ENCODE assay signal across 8 mouse cellular contexts in the genomic region with DNA sequence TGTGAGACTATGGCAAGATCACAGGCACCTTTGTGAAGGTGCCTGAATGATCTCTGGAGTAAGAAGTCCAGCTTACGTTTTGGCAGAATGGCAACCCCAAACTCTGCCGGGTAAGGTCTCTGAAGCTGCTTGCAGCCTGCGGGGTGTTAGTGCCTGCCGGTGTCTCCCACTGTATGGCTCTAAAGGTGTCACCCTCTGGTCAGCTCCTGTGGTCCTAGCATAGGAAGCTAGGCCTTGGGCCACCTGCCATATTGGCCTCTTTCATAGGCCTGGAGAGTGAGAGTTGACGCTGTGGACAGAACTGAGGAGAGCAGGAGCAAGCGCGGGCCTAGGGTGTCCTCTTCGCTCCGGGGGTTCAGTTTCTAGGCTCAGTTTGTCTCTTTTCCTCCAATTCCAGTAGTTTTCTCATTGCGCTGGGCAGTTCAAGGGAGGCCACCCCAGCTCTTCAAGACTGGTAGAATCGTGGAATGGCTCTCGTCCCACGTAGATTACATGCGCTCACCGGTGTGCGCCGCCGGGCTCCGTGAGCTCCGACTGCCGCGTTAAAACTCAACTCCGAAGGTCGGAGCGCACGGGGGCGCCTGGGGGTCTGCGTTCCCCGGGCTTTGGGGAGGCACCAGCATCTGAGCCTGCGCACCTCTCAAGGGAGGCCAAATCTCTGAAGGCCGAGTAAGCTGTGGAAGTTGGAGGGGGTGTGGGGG. TPM values are rescaled to one million over a fixed set of nuclear protein-coding genes. Genes with fewer than 3 reads are reported as not detected.
DNase-seq lines count a peak whose midpoint lies in the region; ATAC-seq lines count a peak whose summit lies in the region.

No protein-coding gene starts in this region.

- peak overlapping the region; percentile 99 for H3K27ac ChIP-seq in hindbrain, embryonic 13.5 days
- H3K27ac ChIP-seq in limb, embryonic 15.5 days = peak overlapping the region; percentile 99
- H3K27ac ChIP-seq in neural tube, embryonic 11.5 days (ENCODE audit: low read depth, low read length) = peak overlapping the region; percentile 93

- peak overlapping the region; percentile 86 for H3K4me3 ChIP-seq in hindbrain, embryonic 13.5 days
- peak overlapping the region; percentile 83 for H3K4me3 ChIP-seq in limb, embryonic 15.5 days
- peak overlapping the region; percentile 88 for H3K4me3 ChIP-seq in neural tube, embryonic 11.5 days (ENCODE audit: low read depth, low read length)

- H3K9ac ChIP-seq in hindbrain, embryonic 13.5 days = peak overlapping the region; percentile 74
- H3K9ac ChIP-seq in limb, embryonic 15.5 days = peak overlapping the region; percentile 50
- H3K9ac ChIP-seq in neural tube, embryonic 11.5 days (ENCODE audit: low read length) = peak overlapping the region; percentile 76

- no peaks in the 10 kb centered on the region for H3K9me3 ChIP-seq in hindbrain, embryonic 13.5 days
- no peaks in the 10 kb centered on the region for H3K9me3 ChIP-seq in limb, embryonic 15.5 days
- H3K9me3 ChIP-seq in neural tube, embryonic 11.5 days (ENCODE audit: control insufficient read depth, low read length) = no peaks in the 10 kb centered on the region

- ATAC-seq in hindbrain, embryonic 13.5 days (ENCODE audit: low FRiP score) = no peak
- no peak for ATAC-seq in limb, embryonic 15.5 days (ENCODE audit: insufficient number of reproducible peaks, low FRiP score, low TSS enrichment, low read depth)
- ATAC-seq in neural tube, embryonic 11.5 days (ENCODE audit: insufficient read depth, low FRiP score, low TSS enrichment) = no peak
- no peak for ATAC-seq in erythroblast, adult 5-6 weeks (replicated peaks; ENCODE audit: low FRiP score, poor library complexity, severe bottlenecking)

- WGBS in hindbrain, embryonic 13.5 days = 2% methylated on average over 31 of the region's 31 CpGs
- WGBS in limb, embryonic 15.5 days = 10% methylated on average over 31 of the region's 31 CpGs
- WGBS in neural tube, embryonic 11.5 days = under 1% methylated on average over 31 of the region's 31 CpGs

- peaks cover under 1% of the 10 kb centered on the region; the same call in 1 of the 2 replicates for H3K36me3 ChIP-seq in hindbrain, embryonic 13.5 days
- H3K36me3 ChIP-seq in limb, embryonic 15.5 days = 0 out of 2 replicates have a peak, but pooled peaks cover 2% of the 10 kb centered on the region
- peaks cover 4% of the 10 kb centered on the region for H3K36me3 ChIP-seq in neural tube, embryonic 11.5 days (ENCODE audit: control insufficient read depth, insufficient read depth, low read length)

- peak overlapping the region; percentile 78 for H3K4me2 ChIP-seq in hindbrain, embryonic 13.5 days
- H3K4me2 ChIP-seq in limb, embryonic 15.5 days = peak overlapping the region; percentile 77
- H3K4me2 ChIP-seq in neural tube, embryonic 11.5 days (ENCODE audit: low read depth) = peak overlapping the region; percentile 83

- DNase-seq in adrenal gland, adult 2 months = peak; percentile 74
- DNase-seq in embryo, embryonic 11 days = peak; percentile 75
- DNase-seq in neural tube, embryonic 11.5 days (ENCODE audit: low spot score) = peak; percentile 74
- DNase-seq in cerebellum, adult 9-10 months = no peak
- DNase-seq in spleen, postnatal 4 days (ENCODE audit: low spot score in 2 of 2) = no peak

- peaks cover 70% of the 10 kb centered on the region for H3K4me1 ChIP-seq in hindbrain, embryonic 13.5 days (replicated peaks)
- H3K4me1 ChIP-seq in limb, embryonic 15.5 days = peaks cover 53% of the 10 kb centered on the region
- peaks cover 29% of the 10 kb centered on the region for H3K4me1 ChIP-seq in neural tube, embryonic 11.5 days (ENCODE audit: control insufficient read depth, insufficient read depth, low read length)

- peaks cover 44% of the 10 kb centered on the region for H3K27me3 ChIP-seq in hindbrain, embryonic 13.5 days
- peaks cover 19% of the 10 kb centered on the region; the same call in 1 of the 2 replicates for H3K27me3 ChIP-seq in limb, embryonic 15.5 days
- no peaks in the 10 kb centered on the region for H3K27me3 ChIP-seq in neural tube, embryonic 11.5 days (ENCODE audit: control insufficient read depth, insufficient read depth, low read length)

RNA-seq across cellular contexts. Expression of gene Zfp503, which starts 1.1 kb away (rescaled TPM):
- 10 to 100 TPM; 19.4 to 34.1 TPM for total RNA-seq in adrenal gland, adult 2 months (2021)
- polyA plus RNA-seq in adrenal gland, adult 2 months (2012; rRNA removed) = 101 and 106 TPM in 2 replicates
- 16.1 and 16.8 TPM in 2 replicates for polyA plus RNA-seq in hindbrain, embryonic 13.5 days (2015; fragmentation: Nextera tagmentation; extraction: Ambion mirVana)
- 16.1 and 21.6 TPM in 2 replicates for polyA plus RNA-seq in limb, embryonic 15.5 days (2015; fragmentation: Nextera tagmentation; extraction: Ambion mirVana)
- polyA plus RNA-seq in neural tube, embryonic 11.5 days (2014; fragmentation: Nextera tagmentation; extraction: Ambion mirVana) = 13.3 and 17.1 TPM in 2 replicates
- total RNA-seq in erythroblast, adult 5-6 weeks (2015; ENCODE audit: low replicate concordance) = 0.38 TPM in 1 of 2 replicates, not detected in the other
- 0.60 TPM in 1 of 2 replicates, not detected in the other for total RNA-seq in erythroblast, adult 5-6 weeks (2017; ENCODE audit: low replicate concordance)

RNA-seq across cellular contexts. Expression of gene Lrmda, which starts 29.0 kb away (rescaled TPM):
- total RNA-seq in adrenal gland, adult 2 months (2021) = 1 to 10 TPM; 2.7 to 8.6 TPM
- 0.89 and 0.92 TPM in 2 replicates for polyA plus RNA-seq in adrenal gland, adult 2 months (2012; rRNA removed)
- polyA plus RNA-seq in hindbrain, embryonic 13.5 days (2015; fragmentation: Nextera tagmentation; extraction: Ambion mirVana) = 0.16 TPM in 1 of 2 replicates, not detected in the other
- 0.17 and 0.26 TPM in 2 replicates for polyA plus RNA-seq in limb, embryonic 15.5 days (2015; fragmentation: Nextera tagmentation; extraction: Ambion mirVana)
- 0.66 TPM in 1 of 2 replicates, not detected in the other for polyA plus RNA-seq in neural tube, embryonic 11.5 days (2014; fragmentation: Nextera tagmentation; extraction: Ambion mirVana)
- 2.1 TPM in 1 of 2 replicates, not detected in the other for total RNA-seq in erythroblast, adult 5-6 weeks (2015; ENCODE audit: low replicate concordance)
- total RNA-seq in erythroblast, adult 5-6 weeks (2017; ENCODE audit: low replicate concordance) = 1.5 and 16.0 TPM in 2 replicates

Comparison
In these comparisons a context has a peak if more than half of its experiments do, and no peak if none do; other contexts are left out.
1. DNase-seq: peak in adrenal gland, adult 2 months (single experiment), embryo, embryonic 11 days (single experiment) and neural tube, embryonic 11.5 days (single experiment); none in cerebellum, adult 9-10 months (single experiment) and spleen, postnatal 4 days (0 of 2).
2. Peak in every context shown above with its lines, with median percentiles within 50 percentile points of each other: H3K27ac ChIP-seq, H3K4me2 ChIP-seq, H3K4me3 ChIP-seq and H3K9ac ChIP-seq.